Mouse (Mus musculus) heart, postnatal 0 days (tissue): ENCODE measurements around the gene Pdp2. TPM values are rescaled to one million over a fixed set of nuclear protein-coding genes. Genes with fewer than 3 reads are reported as not detected.

Experiments used
- ATAC-seq: fragments of 200-750 bp; cut with Nextera tagmentation; 2 replicates; pipeline ENCODE4 v1.8.0; 2017; ENCODE audit warnings: low read depth, moderate number of reproducible peaks, moderate library complexity; ENCODE audit not compliant: insufficient read depth
- DNase-seq: peaks from one replicate; pipeline ENCODE4 v3.0.0-alpha.2; 2016; ENCODE audit warnings: low spot score
- H3K27ac ChIP-seq: fragments of 300-500 bp; sonication (generic); 2 replicates; pipeline ENCODE4 v1.5.1; 2014; ENCODE audit warnings: low read depth, mild to moderate bottlenecking
- H3K27me3 ChIP-seq: fragments of 300-500 bp; sonication (generic); 2 replicates; pipeline ENCODE4 v1.6.1; 2014; ENCODE audit warnings: low read length, mixed read lengths; ENCODE audit not compliant: control insufficient read depth, insufficient read depth
- H3K36me3 ChIP-seq: fragments of 300-500 bp; sonication (generic); replicated peaks from 2 replicates; pipeline ENCODE4 v1.6.1; 2014; ENCODE audit warnings: low read length, mixed read lengths; ENCODE audit not compliant: control insufficient read depth, insufficient read depth
- H3K4me1 ChIP-seq: fragments of 300-500 bp; sonication (generic); 2 replicates; pipeline ENCODE4 v1.6.1; 2014; ENCODE audit warnings: antibody characterized with exemption; ENCODE audit not compliant: control insufficient read depth, insufficient read depth
- H3K4me2 ChIP-seq: fragments of 300-500 bp; sonication (generic); 2 replicates; pipeline ENCODE4 v1.6.1; 2014; ENCODE audit warnings: low read depth, mild to moderate bottlenecking, low read length, moderate library complexity
- H3K4me3 ChIP-seq: fragments of 300-500 bp; sonication (generic); 2 replicates; pipeline ENCODE4 v1.5.1; 2014; ENCODE audit warnings: low read depth, low read length
- H3K9ac ChIP-seq: fragments of 300-500 bp; sonication (generic); replicated peaks from 2 replicates; pipeline ENCODE4 v1.6.1; 2014; ENCODE audit warnings: low read depth, low read length, mixed read lengths
- H3K9me3 ChIP-seq: fragments of 300-500 bp; sonication (generic); replicated peaks from 2 replicates; pipeline ENCODE4 v1.6.1; 2016; ENCODE audit warnings: low read length; ENCODE audit not compliant: control insufficient read depth
- CTCF ChIP-seq: IDR thresholded peaks from 2 replicates; pipeline ENCODE4 v1.5.1; 2016; ENCODE audit warnings: antibody characterized with exemption, control low read depth, low read depth
- EP300 ChIP-seq: IDR thresholded peaks from 2 replicates; pipeline ENCODE4 v1.6.1; 2016; ENCODE audit warnings: antibody characterized with exemption, low read depth
- WGBS: fragments of 180-500 bp; shearing (Covaris S2); extraction: QIAGEN DNeasy Blood & Tissue Kit; methylation state at CpG from one replicate; pipeline ENCODE4 v1.1.7; 2014; 5-methylcytosine and 5-hydroxymethylcytosine counted together
- polyA plus RNA-seq: library from polyadenylated mRNA; unstranded; fragments of >200 nt; fragmentation: Nextera tagmentation; extraction: Ambion mirVana; gene quantifications from 2 replicates; pipeline ENCODE4 v1.2.1, GENCODE M21; 2015
- total RNA-seq: library from RNA; depleted of rRNA; stranded (reverse); fragments of >200 nt; gene quantifications from 2 replicates; pipeline ENCODE4 v1.2.3, GENCODE M21; 2014; ENCODE audit warnings: low replicate concordance

The Pdp2 gene
- total and polyA plus RNA-seq, 2 experiments from 2014 or later: 4.0 to 5.7 TPM

- no peaks in the 10 kb centered on the region for H3K27me3 ChIP-seq
- no peak for TF ChIP-seq EP300
- TF ChIP-seq CTCF: no peak
- DNase-seq (no peak), ATAC-seq (no peak)
- H3K4me1 ChIP-seq: no peaks in the 10 kb centered on the region; the same call in 1 of the 2 replicates
- no peak overlapping the region for H3K9ac ChIP-seq
- no peak overlapping the region for H3K27ac ChIP-seq
- no peaks in the 10 kb centered on the region for H3K36me3 ChIP-seq
- H3K9me3 ChIP-seq: no peaks in the 10 kb centered on the region
- no peak overlapping the region for H3K4me3 ChIP-seq
- H3K4me2 ChIP-seq: no peak overlapping the region
Observed at GRCm38 (mm10) chr8:104560731-104561130, 30.5 kb upstream of the Pdp2 start.

DNA sequence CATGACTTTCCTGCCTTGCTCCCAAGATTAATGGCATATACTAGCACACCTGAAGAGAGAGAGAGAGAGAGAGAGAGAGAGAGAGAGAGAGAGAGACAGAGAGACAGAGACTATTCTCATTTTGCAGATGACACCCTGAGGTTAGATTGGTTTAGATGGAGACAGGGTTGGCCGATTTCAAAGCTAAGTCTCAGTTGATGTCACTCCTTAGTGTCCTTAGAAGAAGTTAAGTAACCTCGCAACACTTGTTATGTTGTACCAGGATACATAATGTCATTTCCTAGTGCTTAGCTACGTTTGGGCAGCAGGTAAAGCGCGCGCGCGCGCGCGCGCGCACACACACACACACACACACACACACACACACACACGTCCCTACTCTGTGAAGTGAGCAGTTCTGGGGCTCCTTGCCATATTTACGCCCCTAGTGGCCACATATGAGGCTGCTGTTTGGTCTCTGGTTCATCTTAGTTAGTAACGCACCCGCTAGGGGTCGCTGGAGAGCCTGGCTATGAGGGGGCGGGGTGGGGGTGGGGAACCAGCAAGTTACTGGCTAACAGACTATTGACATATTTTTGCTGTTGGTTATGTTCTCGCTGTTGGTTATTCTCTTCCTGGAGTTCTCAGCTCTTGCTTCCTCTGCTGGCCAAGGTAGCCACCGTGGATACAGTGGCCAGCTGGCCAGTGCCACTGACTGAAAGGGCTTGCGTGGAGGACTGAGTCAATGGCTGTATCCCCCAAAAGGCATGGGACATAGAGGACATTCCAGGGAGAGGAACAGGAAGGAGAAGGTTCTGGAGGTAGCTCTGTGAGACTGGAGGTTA lies 26.4 kb upstream of the Pdp2 start:
- Histone ChIP-seq H3K9me3 (no peaks in the 10 kb centered on the region), H3K4me2 (peak overlapping the region; percentile 41; the same call in 1 of the 2 replicates), H3K27me3 (no peaks in the 10 kb centered on the region), H3K4me3 (no peak overlapping the region), H3K4me1 (peaks cover 3% of the 10 kb centered on the region; the same call in 1 of the 2 replicates), H3K27ac (no peak overlapping the region), H3K36me3 (no peaks in the 10 kb centered on the region), H3K9ac (no peak overlapping the region)
- WGBS: 17% methylated on average over 21 of the region's 22 CpGs
- TF ChIP-seq CTCF: peak; percentile 97
- no peak for TF ChIP-seq EP300
- peak; percentile 88 for ATAC-seq
- peak; percentile 91 for DNase-seq

DNA sequence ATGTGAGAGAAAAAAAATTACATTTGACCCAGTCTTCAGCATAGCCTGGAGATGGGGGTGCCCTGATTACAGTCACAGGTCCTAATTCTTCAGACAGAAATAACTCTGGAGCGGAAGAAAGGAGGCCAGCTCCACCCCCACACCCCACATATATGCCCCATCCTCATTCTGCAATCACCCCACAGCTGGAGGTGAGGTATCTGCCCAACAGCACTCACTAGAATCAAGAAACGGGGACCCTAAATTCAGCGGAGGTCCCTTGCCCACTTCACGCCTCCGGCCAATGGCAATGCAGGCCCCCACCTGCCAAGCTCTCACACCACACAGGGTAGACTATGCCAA lies 25.8 kb upstream of the Pdp2 start:
- TF ChIP-seq CTCF (no peak), EP300 (no peak)
- H3K4me3 ChIP-seq: no peak overlapping the region
- H3K36me3 ChIP-seq: no peaks in the 10 kb centered on the region
- H3K9me3 ChIP-seq: no peaks in the 10 kb centered on the region
- no peak overlapping the region for H3K4me2 ChIP-seq
- 90% methylated on average over 5 of the region's 5 CpGs for WGBS
- H3K9ac ChIP-seq: no peak overlapping the region
- DNase-seq (no peak), ATAC-seq (peak; percentile 21; the same call in 1 of the 2 replicates)
- peaks cover 3% of the 10 kb centered on the region; the same call in 1 of the 2 replicates for H3K4me1 ChIP-seq
- H3K27ac ChIP-seq: no peak overlapping the region
- H3K27me3 ChIP-seq: no peaks in the 10 kb centered on the region

GRCm38 (mm10) chr8:104569559-104569958 lies 21.7 kb upstream of the Pdp2 start:
- DNase-seq (peak; percentile 22), ATAC-seq (no peak)
- TF ChIP-seq EP300 (no peak), CTCF (peak; percentile 55)
- Histone ChIP-seq H3K9me3 (no peaks in the 10 kb centered on the region), H3K9ac (no peak overlapping the region), H3K4me3 (no peak overlapping the region), H3K4me1 (peaks cover 3% of the 10 kb centered on the region; the same call in 1 of the 2 replicates), H3K36me3 (no peaks in the 10 kb centered on the region), H3K27me3 (no peaks in the 10 kb centered on the region), H3K4me2 (no peak overlapping the region), H3K27ac (no peak overlapping the region)
- 36% methylated on average over 1 of the region's 1 CpGs for WGBS

DNA sequence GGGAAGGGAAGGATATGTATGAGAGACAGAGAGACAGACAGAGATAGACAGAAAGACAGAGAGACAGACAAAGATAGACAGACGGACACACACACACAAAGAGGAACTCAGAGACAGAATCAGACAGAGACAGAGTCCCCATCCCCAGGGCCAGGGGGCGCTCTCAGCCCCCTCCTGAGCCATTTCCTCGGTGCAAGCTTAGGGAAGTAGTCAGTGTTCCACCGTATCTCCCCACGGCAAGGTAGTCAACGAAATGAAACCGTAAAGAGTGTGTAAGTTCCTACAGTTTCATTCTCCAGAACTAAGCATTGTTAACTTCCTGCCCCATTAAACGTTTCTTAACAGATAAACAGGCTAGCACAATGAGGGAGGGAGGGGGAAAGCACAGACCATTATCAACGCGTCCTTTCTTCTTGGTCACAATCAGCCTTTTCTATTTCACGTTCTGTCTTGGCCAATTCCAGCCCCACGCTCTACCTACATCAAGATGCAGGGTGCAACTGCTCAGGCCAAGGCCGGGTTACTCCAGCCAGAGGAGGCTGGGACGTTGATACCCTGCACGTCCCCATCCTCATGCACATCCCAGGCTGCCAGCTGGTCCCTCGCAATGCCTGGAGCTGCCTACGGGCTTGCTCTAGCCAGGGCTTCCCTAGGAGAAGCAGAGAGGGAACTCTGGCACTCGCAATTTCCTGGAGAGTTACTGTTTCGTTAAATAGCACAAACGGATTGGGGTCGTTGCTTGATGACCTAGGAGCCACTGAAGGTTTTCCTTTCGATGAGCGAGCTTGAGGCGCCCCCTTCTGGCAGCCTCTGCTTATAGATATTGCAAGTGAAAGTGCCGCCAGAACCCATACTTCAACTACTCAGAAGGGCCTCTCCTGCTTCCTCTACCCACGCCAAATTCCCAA lies 20.6 kb upstream of the Pdp2 start:
- no peak for TF ChIP-seq EP300
- TF ChIP-seq CTCF: peak; percentile 72
- Histone ChIP-seq H3K9me3 (no peaks in the 10 kb centered on the region), H3K36me3 (no peaks in the 10 kb centered on the region), H3K27me3 (no peaks in the 10 kb centered on the region), H3K9ac (peak overlapping the region; percentile 7; the same call in 1 of the 2 replicates), H3K4me3 (peak overlapping the region; percentile 44), H3K27ac (no peak overlapping the region), H3K4me2 (peak overlapping the region; percentile 85), H3K4me1 (0 out of 2 replicates have a peak, but pooled peaks cover 3% of the 10 kb centered on the region)
- 4% methylated on average over 26 of the region's 26 CpGs for WGBS
- DNase-seq: peak; percentile 56
- peak; percentile 65 for ATAC-seq
